36 mouse cellular contexts compared by ENCODE assay signal in genomic region chr11:61388936-61389335, GRCm38 (mm10). TPM values are rescaled to one million over a fixed set of nuclear protein-coding genes. Genes with fewer than 3 reads are reported as not detected.
"Had no signal": no experiment of that assay in that cellular context is flagged by ENCODE, and none has a peak within 500 bp of the region (broad histone marks: within the 10 kb centered on the region; RNA-seq: fewer than 3 reads in every experiment).

No protein-coding gene starts in this region.

- H3K4me1 ChIP-seq: limb, embryonic 10.5 days; limb, embryonic 12.5 days; limb, embryonic 13.5 days; limb, embryonic 15.5 days; liver, embryonic 13.5 days; liver, embryonic 15.5 days; lung, embryonic 15.5 days; midbrain, embryonic 10.5 days; midbrain, embryonic 12.5 days; midbrain, embryonic 13.5 days; midbrain, embryonic 15.5 days had no signal

- H3K4me2 ChIP-seq: limb, embryonic 12.5 days; limb, embryonic 13.5 days; limb, embryonic 15.5 days; liver, embryonic 11.5 days; liver, embryonic 13.5 days; liver, embryonic 15.5 days; lung, embryonic 14.5 days; lung, embryonic 15.5 days; midbrain, embryonic 11.5 days; midbrain, embryonic 12.5 days; midbrain, embryonic 13.5 days; midbrain, embryonic 15.5 days had no signal

- H3K36me3 ChIP-seq: limb, embryonic 10.5 days; limb, embryonic 12.5 days; limb, embryonic 13.5 days; limb, embryonic 15.5 days; liver, embryonic 13.5 days; liver, embryonic 15.5 days; lung, embryonic 15.5 days; midbrain, embryonic 10.5 days; midbrain, embryonic 12.5 days; midbrain, embryonic 13.5 days; midbrain, embryonic 15.5 days had no signal

- H3K4me3 ChIP-seq: left cerebral cortex, adult 2 months; limb, embryonic 10.5 days; limb, embryonic 12.5 days; limb, embryonic 13.5 days; limb, embryonic 15.5 days; liver, embryonic 13.5 days; liver, embryonic 15.5 days; lung, embryonic 15.5 days; megakaryocyte, embryonic 14.5 days; midbrain, embryonic 10.5 days; midbrain, embryonic 12.5 days; midbrain, embryonic 13.5 days; midbrain, embryonic 15.5 days; myocyte had no signal

- ATAC-seq: lung, postnatal 0 days; midbrain, embryonic 13.5 days; midbrain, embryonic 15.5 days; midbrain, embryonic 16.5 days had no signal

- H3K27me3 ChIP-seq: limb, embryonic 12.5 days; limb, embryonic 13.5 days; limb, embryonic 15.5 days; liver, embryonic 13.5 days; liver, embryonic 15.5 days; lung, embryonic 15.5 days; midbrain, embryonic 12.5 days; midbrain, embryonic 13.5 days; midbrain, embryonic 15.5 days had no signal

- H3K9ac ChIP-seq: limb, embryonic 12.5 days; limb, embryonic 13.5 days; limb, embryonic 15.5 days; liver, embryonic 13.5 days; liver, embryonic 14.5 days; liver, embryonic 15.5 days; lung, embryonic 14.5 days; lung, embryonic 15.5 days; midbrain, embryonic 12.5 days; midbrain, embryonic 13.5 days; midbrain, embryonic 15.5 days had no signal

- DNase-seq: left cerebral cortex, postnatal 4 days; liver, embryonic 13.5 days; lung, adult 18-20 months; lung, adult 2 months; lung, embryonic 14.5 days; lung, postnatal 10 days; lung, postnatal 14 days; lung, postnatal 36 days; lung, postnatal 4 days; midbrain, embryonic 14.5 days had no signal

- H3K9me3 ChIP-seq: limb, embryonic 10.5 days; limb, embryonic 15.5 days; liver, embryonic 13.5 days; liver, embryonic 15.5 days; lung, embryonic 15.5 days; midbrain, embryonic 15.5 days had no signal

- H3K27ac ChIP-seq: left cerebral cortex, adult 2 months; limb, embryonic 10.5 days; limb, embryonic 12.5 days; limb, embryonic 13.5 days; limb, embryonic 15.5 days; liver, embryonic 13.5 days; liver, embryonic 14.5 days; liver, embryonic 15.5 days; lung, embryonic 15.5 days; macrophage; midbrain, embryonic 10.5 days; midbrain, embryonic 12.5 days; midbrain, embryonic 13.5 days; midbrain, embryonic 15.5 days had no signal

RNA-seq across cellular contexts. Expression of gene Slc47a1, which starts 10.8 kb away (rescaled TPM):
- total RNA-seq: megakaryocyte progenitor cell, adult 5-6 weeks; megakaryocyte, adult 5-6 weeks; megakaryocyte-erythroid progenitor cell, adult 5-6 weeks; monocyte, adult 5-6 weeks had no signal
- polyA plus RNA-seq: limb, embryonic 12.5 days; macrophage; midbrain, embryonic 10.5 days; midbrain, embryonic 12.5 days; midbrain, embryonic 13.5 days; midbrain, embryonic 14.5 days had no signal

RNA-seq across cellular contexts. Expression of gene Slc47a2, which starts 46.3 kb away (rescaled TPM):
- total RNA-seq: left cerebral cortex, postnatal 36 days; megakaryocyte progenitor cell, adult 5-6 weeks; megakaryocyte, adult 5-6 weeks; megakaryocyte-erythroid progenitor cell, adult 5-6 weeks; monocyte, adult 5-6 weeks had no signal
- polyA plus RNA-seq: limb, embryonic 10.5 days; limb, embryonic 11.5 days; limb, embryonic 12.5 days; limb, embryonic 15.5 days; lung, embryonic 14.5 days; macrophage; midbrain, embryonic 10.5 days; midbrain, embryonic 11.5 days; midbrain, embryonic 12.5 days; midbrain, embryonic 13.5 days; midbrain, embryonic 14.5 days; midbrain, embryonic 15.5 days; midbrain, embryonic 16.5 days; neural tube, embryonic 11.5 days had no signal
